Mouse (Mus musculus): ENCODE measurements around the gene Orai2.
A peak's percentile ranks its signal among the peaks of the same experiment; 100 is the strongest.
"Not testable (repeated sequence)": the region's sequence is repeated elsewhere in the genome, so short reads cannot be mapped to it uniquely, and the experiment has no call there.

Gene Orai2

DNA sequence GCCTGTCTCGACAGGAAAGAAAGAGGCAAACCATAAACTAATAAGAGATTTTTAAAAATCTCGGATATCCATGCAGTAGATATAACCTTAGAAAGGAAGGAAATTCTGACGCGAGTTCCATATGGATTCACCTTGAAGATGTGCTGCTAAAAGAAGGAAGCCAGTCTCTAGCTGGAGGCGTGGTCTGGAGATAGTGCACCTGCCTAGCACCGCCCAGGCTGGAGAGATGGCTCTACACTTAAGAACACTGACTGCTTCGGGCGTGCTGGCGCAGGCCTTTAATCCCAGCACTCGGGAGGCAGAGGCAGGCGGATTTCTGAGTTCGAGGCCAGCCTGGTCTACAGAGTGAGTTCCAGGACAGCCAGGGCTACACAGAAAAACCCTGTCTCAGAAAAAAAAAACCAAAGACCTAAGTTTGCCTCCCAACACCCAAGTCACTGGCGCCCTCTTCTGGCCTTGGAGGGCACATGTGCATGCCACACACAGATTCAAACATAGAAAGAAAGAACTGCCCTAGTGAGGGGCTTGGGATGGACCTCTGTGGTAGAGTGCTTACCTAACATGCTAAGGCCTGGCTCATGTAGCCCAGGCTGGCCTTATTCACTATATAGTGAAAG is 32.7 kb downstream of the Orai2 start:
- no peak for DNase-seq (ENCODE audit: low spot score)

GRCm38 (mm10) chr5:136136292-136136990 is 34.1 kb downstream of the Orai2 start:
- DNase-seq (ENCODE audit: low spot score) = no peak

DNA sequence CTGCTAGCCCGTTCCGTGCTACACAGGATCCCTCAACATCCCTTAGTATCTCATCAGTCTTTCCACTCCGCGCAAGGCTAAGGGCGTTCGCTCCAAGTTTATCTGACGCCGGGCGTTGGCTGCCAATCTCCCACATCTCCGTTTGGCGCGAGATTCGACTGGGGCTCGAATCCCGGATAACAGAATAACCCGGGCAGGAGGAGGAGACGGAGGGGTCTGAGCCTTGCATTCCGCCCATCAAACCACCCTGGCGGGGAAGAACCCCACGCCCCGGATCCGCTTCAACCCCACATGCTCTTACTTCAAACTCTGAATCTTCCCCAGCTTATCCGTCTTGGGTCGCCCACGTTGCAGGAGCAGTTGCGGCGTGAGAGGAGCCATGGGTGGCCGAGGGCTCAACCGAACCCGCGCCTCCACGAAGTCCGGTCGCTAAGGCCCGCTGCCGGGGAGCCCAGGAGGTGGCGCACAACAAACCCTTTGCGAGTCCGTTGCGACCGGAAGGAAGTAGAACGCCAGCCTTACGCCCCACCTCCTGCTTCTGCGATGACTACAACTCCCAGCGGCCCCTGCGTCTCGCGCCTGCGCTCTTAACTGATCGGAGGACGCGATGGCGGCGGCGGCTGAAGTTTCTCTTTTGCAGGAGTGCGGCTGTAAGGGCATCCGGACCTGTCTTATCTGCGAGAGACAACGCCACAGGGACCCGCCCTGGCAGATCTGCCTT is 34.8 kb downstream of the Orai2 start, which contains the start of the genes Lrwd1 and Alkbh4:
Lrwd1 (minus strand) TSS at position 504 of the 721 bp plus-strand sequence.
Alkbh4 (plus strand) TSS at position 576 of the 721 bp plus-strand sequence.
- DNase-seq (ENCODE audit: low spot score) = peak; percentile 77

- DNase-seq (ENCODE audit: low spot score) = no peak
Observed at GRCm38 (mm10) chr5:136122165-136122564, 48.3 kb downstream of the Orai2 start.

DNA sequence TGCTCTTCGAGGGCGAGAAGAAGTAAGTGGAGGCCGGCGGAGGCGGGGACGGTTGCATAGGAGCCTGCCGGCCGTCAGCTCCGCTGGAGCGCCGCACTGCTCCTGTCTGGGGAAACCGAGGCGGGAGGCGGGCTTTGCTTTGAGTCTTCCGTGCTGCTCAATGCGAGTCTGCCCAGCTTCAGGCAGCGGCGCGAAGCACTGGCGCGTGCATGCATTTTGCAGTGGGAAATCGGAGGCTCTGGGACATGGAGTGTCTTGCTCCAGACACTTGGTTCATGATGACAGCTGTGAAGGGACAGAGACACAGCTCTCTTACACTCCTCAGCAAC is 53.8 kb downstream of the Orai2 start:
- no peak for DNase-seq (ENCODE audit: low spot score)

DNA sequence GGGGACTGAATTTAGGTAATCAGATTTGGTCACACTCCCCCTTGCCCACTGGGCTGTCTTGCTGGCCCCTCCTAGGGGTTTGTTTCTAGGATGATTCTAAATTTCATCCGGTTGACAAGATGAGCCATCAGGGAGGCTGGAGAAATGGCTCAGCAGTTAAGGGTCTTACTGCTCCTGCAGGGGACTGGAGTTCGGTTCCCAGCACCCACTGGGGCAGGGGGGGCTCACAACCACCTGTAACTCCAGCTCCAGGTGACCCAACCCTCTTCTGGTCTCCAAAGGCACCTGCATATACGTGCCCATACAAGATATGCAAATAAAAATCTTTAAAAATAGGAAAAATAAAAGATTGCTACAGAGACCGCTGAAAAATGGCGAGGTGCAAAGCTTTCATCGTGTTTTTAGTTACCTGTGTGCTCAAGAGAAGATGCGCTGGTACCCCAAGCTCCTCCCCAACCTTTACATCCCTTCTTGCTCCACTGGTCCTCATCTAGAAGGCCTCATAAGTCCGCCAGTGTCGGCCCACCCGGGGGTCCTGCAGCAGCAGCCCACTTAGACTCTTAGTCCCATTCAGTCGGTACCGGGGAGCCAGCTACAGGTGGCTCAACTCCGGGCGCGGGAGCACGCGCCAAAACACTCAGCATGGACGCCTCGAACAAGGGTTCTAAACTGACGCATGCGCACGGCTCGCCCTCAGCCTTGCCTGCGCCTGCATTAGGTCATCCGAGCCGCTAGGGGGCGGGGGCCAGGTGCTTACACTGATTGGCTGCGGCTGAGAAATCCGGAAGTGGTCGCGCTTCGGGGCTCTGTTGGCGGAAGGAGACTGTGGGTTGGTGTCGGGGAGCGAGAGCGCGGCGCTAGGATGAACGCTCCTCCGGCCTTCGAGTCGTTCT is 54.4 kb downstream of the Orai2 start, which contains the start of gene Polr2j:
Polr2j (plus strand) TSS at position 741 of the 893 bp plus-strand sequence.
- peak; percentile 89 for DNase-seq (ENCODE audit: low spot score)

DNA sequence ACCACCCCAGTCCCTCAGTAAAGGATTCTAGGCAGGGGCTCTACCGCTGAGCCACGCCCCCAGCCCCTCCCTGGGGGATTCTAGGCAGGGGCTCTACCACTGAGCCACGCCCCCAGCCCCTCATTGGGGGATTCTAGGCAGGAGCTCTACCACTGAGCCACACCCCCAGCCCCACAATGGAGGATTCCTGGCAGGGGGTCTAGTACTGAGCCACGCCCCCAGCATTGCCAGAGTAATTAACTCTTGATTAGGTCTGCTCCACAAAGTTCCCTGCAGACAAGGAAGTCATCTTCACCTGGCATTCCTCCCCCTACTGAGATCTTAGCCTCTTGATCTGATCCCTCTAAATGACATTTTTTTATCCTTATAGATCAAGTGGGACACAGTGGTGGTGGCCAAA is 57.0 kb downstream of the Orai2 start:
- DNase-seq (ENCODE audit: low spot score) = not testable (repeated sequence)

- no peak for DNase-seq (ENCODE audit: low spot score)
Observed at GRCm38 (mm10) chr5:136109042-136109441, 61.5 kb downstream of the Orai2 start.

- DNase-seq (ENCODE audit: low spot score) = no peak
Observed at GRCm38 (mm10) chr5:136108486-136108885, 62.0 kb downstream of the Orai2 start.

- no peak for DNase-seq (ENCODE audit: low spot score)
Observed at GRCm38 (mm10) chr5:136104511-136104910, 66.0 kb downstream of the Orai2 start.

DNA sequence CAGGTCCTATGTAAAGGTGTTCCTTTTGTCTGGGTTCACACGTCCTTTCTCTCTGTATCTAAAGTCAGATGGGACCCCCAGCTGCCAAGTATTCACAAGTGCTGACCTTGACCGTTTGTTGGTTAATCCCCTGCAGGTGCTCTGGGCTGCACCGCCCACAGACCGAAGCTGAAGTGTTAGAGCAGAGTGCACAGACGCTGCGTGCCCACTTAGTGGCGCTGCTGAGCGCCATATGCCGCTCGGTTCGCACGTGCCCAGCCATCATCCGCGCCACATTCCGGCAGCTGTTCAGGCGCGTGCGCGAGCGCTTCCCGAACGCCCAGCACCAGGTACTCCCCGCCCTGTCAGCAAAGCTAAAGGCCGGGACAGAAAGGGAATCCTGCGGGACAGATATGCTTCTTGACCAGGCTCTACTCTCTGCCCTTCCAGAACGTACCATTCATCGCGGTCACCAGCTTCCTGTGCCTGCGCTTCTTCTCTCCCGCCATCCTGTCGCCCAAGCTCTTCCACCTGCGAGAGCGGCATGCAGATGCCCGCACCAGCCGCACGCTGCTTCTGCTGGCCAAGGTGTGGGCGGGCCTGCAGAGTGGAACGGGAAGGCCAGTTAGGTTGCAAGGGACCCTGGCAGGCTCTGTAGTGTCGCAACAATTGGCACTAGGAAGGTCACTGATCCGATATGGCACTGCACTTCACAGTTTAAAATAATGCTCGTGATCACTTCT is 68.3 kb downstream of the Orai2 start:
- no peak for DNase-seq (ENCODE audit: low spot score)

- no peak for DNase-seq (ENCODE audit: low spot score)
Observed at GRCm38 (mm10) chr5:136098536-136098935, 72.0 kb downstream of the Orai2 start.
